Mouse (Mus musculus): ENCODE data around the gene Stxbp2.
"Not testable (repeated sequence)": the region's sequence is repeated elsewhere in the genome, so short reads cannot be mapped to it uniquely, and the experiment has no call there.

Gene Stxbp2

GRCm38 (mm10) chr8:3630647-3631477 is at the start of gene Stxbp2:
TSS of gene Stxbp2 (plus strand) at chr8:3630955.
- DNase-seq (ENCODE audit: low read depth, low spot score): no peak

- not testable (repeated sequence) for DNase-seq (ENCODE audit: low read depth, low spot score)
Measured at GRCm38 (mm10) chr8:3581961-3582360, 48.8 kb upstream of the Stxbp2 start.

- no peak for DNase-seq (ENCODE audit: low read depth, low spot score)
Measured at GRCm38 (mm10) chr8:3586452-3586851, 44.3 kb upstream of the Stxbp2 start.

- DNase-seq (ENCODE audit: low read depth, low spot score): no peak
Measured at GRCm38 (mm10) chr8:3586993-3587390, 43.8 kb upstream of the Stxbp2 start, which contains the start of gene Camsap3. TSS of gene Camsap3 (plus strand) at chr8:3587293.

GRCm38 (mm10) chr8:3587391-3588257 is 43.1 kb upstream of the Stxbp2 start:
- DNase-seq (ENCODE audit: low read depth, low spot score): no peak

- no peak for DNase-seq (ENCODE audit: low read depth, low spot score)
Measured at GRCm38 (mm10) chr8:3588258-3588633, 42.5 kb upstream of the Stxbp2 start.

GRCm38 (mm10) chr8:3593470-3593869 is 37.3 kb upstream of the Stxbp2 start:
- DNase-seq (ENCODE audit: low read depth, low spot score): no peak

- no peak for DNase-seq (ENCODE audit: low read depth, low spot score)
Measured at GRCm38 (mm10) chr8:3594466-3594865, 36.3 kb upstream of the Stxbp2 start.

- DNase-seq (ENCODE audit: low read depth, low spot score): no peak
Measured at GRCm38 (mm10) chr8:3598054-3598453, 32.7 kb upstream of the Stxbp2 start.

- DNase-seq (ENCODE audit: low read depth, low spot score): no peak
Measured at GRCm38 (mm10) chr8:3599219-3599618, 31.5 kb upstream of the Stxbp2 start.

- peak; percentile 67 for DNase-seq (ENCODE audit: low read depth, low spot score)
Measured at GRCm38 (mm10) chr8:3600401-3600800, 30.4 kb upstream of the Stxbp2 start.

GRCm38 (mm10) chr8:3603439-3603838 is 27.3 kb upstream of the Stxbp2 start:
- no peak for DNase-seq (ENCODE audit: low read depth, low spot score)

- DNase-seq (ENCODE audit: low read depth, low spot score): no peak
Measured at GRCm38 (mm10) chr8:3606593-3606992, 24.2 kb upstream of the Stxbp2 start.

- DNase-seq (ENCODE audit: low read depth, low spot score): no peak
Measured at GRCm38 (mm10) chr8:3607822-3608221, 22.9 kb upstream of the Stxbp2 start.

- no peak for DNase-seq (ENCODE audit: low read depth, low spot score)
Measured at GRCm38 (mm10) chr8:3609046-3609815, 21.5 kb upstream of the Stxbp2 start.

GRCm38 (mm10) chr8:3609816-3610150 is 21.0 kb upstream of the Stxbp2 start:
- no peak for DNase-seq (ENCODE audit: low read depth, low spot score)

- peak; percentile 100 for DNase-seq (ENCODE audit: low read depth, low spot score)
Measured at GRCm38 (mm10) chr8:3621199-3621970, 9.4 kb upstream of the Stxbp2 start, which contains the start of the genes Xab2 and Pet100. TSS of gene Xab2 (minus strand) at chr8:3621316. TSS of gene Pet100 (plus strand) at chr8:3621548.

GRCm38 (mm10) chr8:3622119-3622518 is 8.6 kb upstream of the Stxbp2 start:
- DNase-seq (ENCODE audit: low read depth, low spot score): no peak

GRCm38 (mm10) chr8:3625445-3625844 is 5.3 kb upstream of the Stxbp2 start, which contains the start of gene Pcp2:
TSS of gene Pcp2 (minus strand) at chr8:3625545.
- no peak for DNase-seq (ENCODE audit: low read depth, low spot score)

GRCm38 (mm10) chr8:3626971-3627370 is 3.8 kb upstream of the Stxbp2 start:
- DNase-seq (ENCODE audit: low read depth, low spot score): no peak

GRCm38 (mm10) chr8:3628014-3628413 is 2.7 kb upstream of the Stxbp2 start:
- DNase-seq (ENCODE audit: low read depth, low spot score): no peak
